Mouse (Mus musculus): ENCODE measurements around the gene Fam162a. TPM values are rescaled to one million over a fixed set of nuclear protein-coding genes. Genes with fewer than 3 reads are reported as not detected.
"Not testable (repeated sequence)": the region's sequence is repeated elsewhere in the genome, so short reads cannot be mapped to it uniquely, and the experiment has no call there.

The Fam162a gene
- polyA plus RNA-seq, 1 experiment from 2014 or later: 351 TPM

DNA sequence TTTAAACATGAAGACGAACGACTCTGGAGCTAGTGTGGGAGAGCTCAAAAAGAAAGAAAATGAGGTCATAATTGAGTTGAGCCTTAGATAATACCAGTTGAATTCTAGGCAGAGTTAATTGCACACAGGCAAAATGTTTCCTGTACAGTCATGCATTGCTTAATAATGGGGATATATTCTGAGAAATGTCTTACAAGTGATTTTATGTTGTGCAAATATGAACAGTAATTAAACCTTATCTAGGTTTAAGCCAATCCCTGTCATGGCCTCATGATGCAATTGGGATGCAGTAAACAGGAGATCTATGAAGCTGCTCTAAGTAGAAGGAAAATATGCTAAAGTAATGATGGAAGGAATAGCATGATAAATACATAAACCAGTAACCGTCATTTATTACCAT, 3.4 kb upstream of the Fam162a start:
- 93% methylated on average over 3 of the region's 3 CpGs for WGBS
- DNase-seq (ENCODE audit: low spot score): no peak
- Histone ChIP-seq H3K36me3 (replicated peaks) (peaks cover 8% of the 10 kb centered on the region), H3K4me3 (no peak overlapping the region), H3K4me1 (peaks cover 10% of the 10 kb centered on the region), H3K27ac (replicated peaks) (no peak overlapping the region), H3K27me3 (replicated peaks; ENCODE audit: low read depth, poor library complexity, severe bottlenecking) (no peaks in the 10 kb centered on the region), H3K9me3 (no peaks in the 10 kb centered on the region)

DNA sequence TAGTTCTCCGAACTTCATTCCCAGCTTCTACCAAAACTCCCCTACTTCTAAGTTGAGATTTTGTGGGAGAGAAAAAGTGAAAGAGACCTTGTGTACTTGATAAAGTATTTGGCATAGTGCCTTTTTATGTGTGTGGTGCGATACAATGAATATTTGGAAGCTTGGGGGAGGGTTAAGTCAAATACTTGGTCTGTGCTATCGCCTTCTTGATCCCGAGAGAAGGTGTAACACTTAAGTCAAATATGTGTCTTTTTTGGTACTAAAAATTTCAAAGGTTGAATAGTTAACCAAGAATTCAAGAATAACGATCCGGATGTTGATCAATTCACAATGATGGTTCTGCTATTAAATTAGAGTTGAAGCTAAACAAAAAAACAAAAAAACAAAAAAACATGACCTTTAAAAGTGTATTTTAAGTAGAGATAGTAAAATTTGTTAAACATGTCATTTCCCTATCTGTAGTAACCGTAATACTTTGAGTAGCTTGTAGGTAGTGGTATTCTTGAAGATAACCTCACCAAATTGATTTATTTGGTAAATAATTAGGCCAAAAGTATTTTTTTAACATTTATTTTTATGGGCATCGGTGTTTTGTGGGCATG, 1.1 kb upstream of the Fam162a start:
- H3K4me3 ChIP-seq: peak overlapping the region; percentile 83
- H3K4me1 ChIP-seq: peaks cover 30% of the 10 kb centered on the region
- no peaks in the 10 kb centered on the region for H3K27me3 ChIP-seq (replicated peaks; ENCODE audit: low read depth, poor library complexity, severe bottlenecking)
- DNase-seq (ENCODE audit: low spot score): no peak
- WGBS: 33% methylated on average over 8 of the region's 8 CpGs
- peaks cover 18% of the 10 kb centered on the region for H3K36me3 ChIP-seq (replicated peaks)
- no peaks in the 10 kb centered on the region for H3K9me3 ChIP-seq
- H3K27ac ChIP-seq (replicated peaks): peak overlapping the region; percentile 98

DNA sequence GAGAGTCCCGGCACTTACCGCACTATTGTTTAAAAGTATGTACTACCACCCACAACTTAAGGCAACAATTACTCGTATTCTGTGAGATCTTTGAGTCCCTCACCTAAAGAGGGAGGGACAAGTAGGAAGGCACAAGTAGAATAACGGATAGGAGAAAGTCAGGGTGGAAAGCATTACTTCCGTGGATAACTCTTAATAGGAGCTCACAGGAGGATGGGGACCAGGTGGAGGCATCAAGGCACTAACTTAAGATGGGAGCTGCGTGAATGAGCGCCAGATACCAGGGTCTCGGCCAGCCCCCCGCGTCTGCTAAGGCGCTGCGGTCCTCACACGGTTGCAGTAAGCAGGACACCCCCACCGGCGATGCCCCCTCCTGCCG, 334 bp downstream of the Fam162a start:
- Histone ChIP-seq H3K4me1 (peaks cover 30% of the 10 kb centered on the region), H3K27ac (replicated peaks) (peak overlapping the region; percentile 98), H3K36me3 (replicated peaks) (peaks cover 27% of the 10 kb centered on the region), H3K9me3 (no peaks in the 10 kb centered on the region), H3K27me3 (replicated peaks; ENCODE audit: low read depth, poor library complexity, severe bottlenecking) (no peaks in the 10 kb centered on the region), H3K4me3 (peak overlapping the region; percentile 83)
- DNase-seq (ENCODE audit: low spot score): no peak
- under 1% methylated on average over 16 of the region's 16 CpGs for WGBS

DNA sequence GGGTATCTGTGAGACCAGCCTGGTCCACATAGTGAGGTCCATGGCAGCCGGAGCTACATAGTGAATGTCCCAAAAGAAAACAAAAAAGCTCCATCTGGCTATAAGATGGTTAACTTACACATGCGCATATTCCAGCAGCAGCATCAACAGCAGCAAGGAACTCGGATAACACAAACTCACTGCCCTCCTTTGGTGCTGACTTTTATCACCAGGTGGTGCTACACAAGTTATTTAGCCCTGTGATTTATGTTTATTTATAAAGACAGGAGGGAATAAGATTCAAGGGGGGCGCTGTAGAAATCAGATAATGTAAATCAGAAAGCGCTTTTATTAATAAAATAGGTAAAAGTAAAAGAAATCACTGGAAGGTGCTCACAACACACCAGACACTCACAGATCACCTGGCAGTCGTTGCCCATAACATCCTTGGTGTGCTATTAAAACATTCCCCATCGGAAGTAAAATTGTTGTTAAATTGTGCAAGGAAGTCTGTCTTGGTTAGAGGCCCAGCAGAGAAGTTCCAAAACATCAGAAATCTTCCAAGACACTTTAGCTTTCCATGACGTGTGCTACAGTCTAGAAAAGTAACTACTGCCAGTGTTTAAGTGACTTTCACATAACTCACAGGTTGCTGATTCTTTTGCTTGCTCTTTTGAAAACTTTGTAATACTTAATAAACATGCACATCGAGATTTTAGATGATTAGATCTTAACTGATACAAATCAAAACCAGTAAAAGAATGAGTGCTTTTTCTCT, 1.4 kb downstream of the Fam162a start:
- WGBS: 50% methylated on average over 9 of the region's 9 CpGs
- Histone ChIP-seq H3K9me3 (no peaks in the 10 kb centered on the region), H3K4me1 (peaks cover 30% of the 10 kb centered on the region), H3K27me3 (replicated peaks; ENCODE audit: low read depth, poor library complexity, severe bottlenecking) (no peaks in the 10 kb centered on the region), H3K36me3 (replicated peaks) (peaks cover 32% of the 10 kb centered on the region), H3K4me3 (peak overlapping the region; percentile 83), H3K27ac (replicated peaks) (peak overlapping the region; percentile 98; the same call in 1 of the 2 replicates)
- no peak for DNase-seq (ENCODE audit: low spot score)

DNA sequence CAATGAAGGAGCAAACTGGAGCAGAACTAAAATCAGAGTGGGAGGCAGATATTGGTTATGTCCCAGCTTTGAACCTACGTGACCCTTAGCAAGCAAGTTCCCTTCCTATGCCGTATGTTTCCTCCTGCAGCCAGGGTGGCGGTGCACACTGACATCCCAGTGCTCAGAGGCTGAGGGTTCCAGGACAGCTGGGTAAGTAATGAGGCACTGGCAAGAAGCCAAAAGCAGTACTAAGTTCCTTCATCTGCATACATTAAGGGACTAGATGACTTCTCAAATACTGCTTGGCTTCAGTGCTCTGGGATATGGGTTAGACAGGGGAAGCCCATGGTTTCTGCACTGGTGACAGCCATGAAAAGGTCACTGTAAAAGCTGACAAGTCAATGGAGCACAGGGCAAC, 3.0 kb downstream of the Fam162a start:
- peaks cover 31% of the 10 kb centered on the region for H3K36me3 ChIP-seq (replicated peaks)
- DNase-seq (ENCODE audit: low spot score): no peak
- no peaks in the 10 kb centered on the region for H3K27me3 ChIP-seq (replicated peaks; ENCODE audit: low read depth, poor library complexity, severe bottlenecking)
- H3K27ac ChIP-seq (replicated peaks): no peak overlapping the region
- no peaks in the 10 kb centered on the region for H3K9me3 ChIP-seq
- 74% methylated on average over 3 of the region's 3 CpGs for WGBS
- H3K4me3 ChIP-seq: no peak overlapping the region
- peaks cover 30% of the 10 kb centered on the region for H3K4me1 ChIP-seq

DNA sequence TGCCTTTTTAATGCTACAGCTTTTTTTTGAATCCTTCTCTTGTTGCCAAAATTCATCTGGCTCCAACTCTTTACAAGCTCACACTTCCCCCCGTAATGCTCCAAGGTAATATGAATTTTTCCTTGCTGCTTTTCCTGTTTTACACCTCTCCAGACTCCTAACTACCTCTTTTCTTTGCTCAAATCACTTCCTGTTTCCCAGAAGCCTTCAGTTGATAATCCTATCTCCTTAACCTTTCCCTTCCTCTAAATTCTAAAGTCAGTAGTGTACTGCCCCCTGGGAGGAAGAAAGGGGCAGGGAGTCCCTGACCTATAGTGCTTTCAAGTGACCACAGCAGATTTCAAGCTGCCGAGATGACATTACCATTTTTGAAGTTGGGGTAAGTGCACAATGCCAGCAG, 3.7 kb downstream of the Fam162a start:
- H3K4me3 ChIP-seq: no peak overlapping the region
- H3K27ac ChIP-seq (replicated peaks): no peak overlapping the region
- DNase-seq (ENCODE audit: low spot score): no peak
- peaks cover 34% of the 10 kb centered on the region for H3K36me3 ChIP-seq (replicated peaks)
- 59% methylated on average over 2 of the region's 2 CpGs for WGBS
- H3K27me3 ChIP-seq (replicated peaks; ENCODE audit: low read depth, poor library complexity, severe bottlenecking): no peaks in the 10 kb centered on the region
- H3K9me3 ChIP-seq: no peaks in the 10 kb centered on the region
- peaks cover 27% of the 10 kb centered on the region for H3K4me1 ChIP-seq

DNA sequence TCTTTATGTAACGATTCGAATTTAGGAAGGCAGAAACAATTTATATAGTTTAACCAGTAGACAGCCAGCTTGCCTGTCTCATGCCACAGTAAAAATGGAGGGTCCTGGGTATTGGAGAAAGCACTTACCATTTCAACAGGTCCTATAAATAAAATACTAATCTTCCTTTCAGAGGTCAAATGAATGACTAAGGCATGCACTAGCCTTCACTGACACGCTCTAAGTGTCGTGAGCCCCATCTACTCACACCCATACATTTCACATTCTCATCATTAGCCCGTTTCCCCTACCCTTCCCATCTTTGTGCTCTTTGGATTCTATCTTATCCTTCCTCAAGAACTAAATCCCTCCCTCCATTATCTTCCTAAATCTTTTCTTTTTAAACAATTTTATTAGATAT, 6.5 kb downstream of the Fam162a start:
- H3K36me3 ChIP-seq (replicated peaks): peaks cover 44% of the 10 kb centered on the region
- no peak for DNase-seq (ENCODE audit: low spot score)
- H3K4me1 ChIP-seq: peaks cover 22% of the 10 kb centered on the region
- H3K9me3 ChIP-seq: no peaks in the 10 kb centered on the region
- no peaks in the 10 kb centered on the region for H3K27me3 ChIP-seq (replicated peaks; ENCODE audit: low read depth, poor library complexity, severe bottlenecking)
- WGBS: 88% methylated on average over 5 of the region's 5 CpGs
- no peak overlapping the region for H3K27ac ChIP-seq (replicated peaks)
- H3K4me3 ChIP-seq: no peak overlapping the region

DNA sequence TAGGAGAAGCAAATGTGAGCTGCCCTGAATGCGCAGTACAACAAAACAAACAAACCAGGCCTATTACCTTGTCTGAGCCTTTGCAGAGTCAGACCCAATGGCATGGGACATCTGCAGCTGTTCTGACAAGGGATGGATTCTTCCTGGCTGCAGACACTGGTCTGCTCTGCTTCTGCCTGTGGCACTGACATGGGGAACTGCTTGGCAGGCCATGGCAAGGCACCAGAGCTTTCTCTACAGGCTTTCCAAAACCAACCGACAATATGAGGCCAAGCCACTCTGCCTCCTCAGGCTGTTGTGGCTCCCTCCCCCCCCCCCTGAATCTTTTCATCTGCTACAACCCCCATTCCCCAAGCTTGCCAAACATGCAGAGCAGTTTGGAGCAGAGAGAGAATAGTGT, 8.1 kb downstream of the Fam162a start:
- H3K4me1 ChIP-seq: peaks cover 11% of the 10 kb centered on the region
- H3K9me3 ChIP-seq: no peaks in the 10 kb centered on the region
- no peak overlapping the region for H3K27ac ChIP-seq (replicated peaks)
- peaks cover 37% of the 10 kb centered on the region for H3K36me3 ChIP-seq (replicated peaks)
- WGBS: 69% methylated on average over 2 of the region's 2 CpGs
- H3K27me3 ChIP-seq (replicated peaks; ENCODE audit: low read depth, poor library complexity, severe bottlenecking): no peaks in the 10 kb centered on the region
- no peak overlapping the region for H3K4me3 ChIP-seq
- DNase-seq (ENCODE audit: low spot score): no peak

DNA sequence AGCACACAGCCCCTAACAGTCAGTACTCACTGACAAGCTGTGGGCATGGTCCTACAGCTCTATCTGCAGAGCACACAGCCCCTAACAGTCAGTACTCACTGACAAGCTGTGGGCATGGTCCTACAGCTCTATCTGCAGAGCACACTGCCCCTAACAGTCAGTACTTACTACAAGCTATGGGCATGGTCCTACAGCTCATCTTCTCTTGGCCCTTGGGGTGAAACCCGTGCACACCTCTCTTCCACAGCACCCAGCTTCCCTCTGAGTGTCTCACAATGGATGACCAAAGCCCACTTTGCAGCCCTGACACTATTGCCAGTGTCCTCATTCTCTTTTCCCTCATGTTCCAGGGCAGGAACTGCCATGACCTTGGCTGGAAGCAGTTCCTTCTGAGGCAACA, 8.9 kb downstream of the Fam162a start:
- H3K4me1 ChIP-seq; DNase-seq (ENCODE audit: low spot score); H3K27ac ChIP-seq (replicated peaks); H3K9me3 ChIP-seq; H3K27me3 ChIP-seq (replicated peaks; ENCODE audit: low read depth, poor library complexity, severe bottlenecking); H3K4me3 ChIP-seq: not testable (repeated sequence)
- H3K36me3 ChIP-seq (replicated peaks): peaks cover 30% of the 10 kb centered on the region
- 86% methylated on average over 1 of the region's 1 CpGs for WGBS

DNA sequence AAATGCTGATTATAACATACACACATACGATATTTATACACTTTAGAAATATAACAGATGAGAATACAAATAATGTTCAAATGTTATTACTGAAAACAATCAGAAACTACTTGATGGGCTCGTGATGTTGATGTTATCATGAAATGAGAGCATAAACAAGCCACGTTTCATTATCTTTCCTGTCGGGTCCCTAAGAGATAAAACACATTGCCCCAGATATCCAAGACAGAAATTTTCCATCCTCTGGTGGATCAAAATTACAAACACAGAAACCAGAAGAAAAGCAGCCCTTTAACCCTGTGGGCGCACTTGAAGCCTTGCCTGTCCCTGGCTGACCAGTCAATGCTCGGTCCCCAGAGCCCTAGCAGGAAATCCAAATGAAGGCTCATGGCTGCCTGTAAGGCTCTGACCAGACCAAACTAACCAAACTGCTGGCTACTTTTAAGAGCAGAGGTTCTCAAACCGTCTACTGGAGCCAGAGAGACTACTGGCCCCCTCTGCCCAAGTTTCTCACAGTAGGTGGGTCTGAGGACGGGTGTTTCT, 13.4 kb downstream of the Fam162a start:
- no peaks in the 10 kb centered on the region for H3K27me3 ChIP-seq (replicated peaks; ENCODE audit: low read depth, poor library complexity, severe bottlenecking)
- WGBS: 86% methylated on average over 8 of the region's 8 CpGs
- no peak for DNase-seq (ENCODE audit: low spot score)
- no peaks in the 10 kb centered on the region for H3K9me3 ChIP-seq
- no peak overlapping the region for H3K4me3 ChIP-seq
- H3K4me1 ChIP-seq: peaks cover 7% of the 10 kb centered on the region
- H3K36me3 ChIP-seq (replicated peaks): peaks cover 45% of the 10 kb centered on the region
- H3K27ac ChIP-seq (replicated peaks): no peak overlapping the region

DNA sequence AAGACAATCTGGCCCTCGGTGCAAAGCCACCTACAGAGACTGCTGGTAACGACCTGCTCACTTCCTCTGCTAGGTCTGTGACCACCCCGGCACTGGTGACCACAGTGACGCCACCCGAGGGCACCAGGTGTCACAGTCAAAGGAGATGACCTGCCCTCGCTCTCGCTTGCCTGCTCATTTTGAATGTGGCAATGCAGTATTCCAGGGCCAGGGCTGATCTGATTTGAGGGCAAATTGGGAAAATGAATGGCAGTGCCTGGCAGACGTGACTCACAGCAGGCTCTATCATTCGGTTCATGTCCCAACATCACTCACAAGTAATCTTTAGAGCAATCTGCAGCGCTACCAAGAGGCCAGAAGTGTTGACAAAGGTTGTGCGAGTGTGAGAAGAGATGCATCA, 15.0 kb downstream of the Fam162a start:
- Histone ChIP-seq H3K4me3 (no peak overlapping the region), H3K36me3 (replicated peaks) (peaks cover 57% of the 10 kb centered on the region), H3K27ac (replicated peaks) (no peak overlapping the region), H3K9me3 (no peaks in the 10 kb centered on the region), H3K4me1 (peaks cover 7% of the 10 kb centered on the region), H3K27me3 (replicated peaks; ENCODE audit: low read depth, poor library complexity, severe bottlenecking) (no peaks in the 10 kb centered on the region)
- no peak for DNase-seq (ENCODE audit: low spot score)
- WGBS: 86% methylated on average over 11 of the region's 11 CpGs

DNA sequence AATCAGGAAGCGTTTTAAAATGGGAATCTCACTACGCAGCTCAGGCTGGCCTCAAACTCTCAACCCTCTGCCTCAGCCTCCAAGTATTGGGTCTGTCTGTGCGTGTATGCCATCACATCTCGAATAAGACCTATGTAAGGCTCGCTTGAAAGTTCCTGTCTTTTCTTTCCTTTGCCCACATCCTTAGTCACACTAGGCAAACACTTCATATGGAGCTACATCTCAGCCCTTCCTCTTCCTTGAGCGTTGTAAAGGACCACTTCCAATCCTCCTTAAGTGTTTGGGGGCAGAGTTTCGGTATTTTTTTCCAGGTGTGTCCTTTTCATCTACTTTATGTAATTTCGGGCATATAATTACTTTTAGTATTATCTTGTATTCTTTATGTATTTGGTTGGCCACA, 16.5 kb downstream of the Fam162a start:
- Histone ChIP-seq H3K27me3 (replicated peaks; ENCODE audit: low read depth, poor library complexity, severe bottlenecking) (no peaks in the 10 kb centered on the region), H3K9me3 (no peaks in the 10 kb centered on the region), H3K27ac (replicated peaks) (no peak overlapping the region), H3K4me3 (no peak overlapping the region), H3K4me1 (peaks cover 7% of the 10 kb centered on the region), H3K36me3 (replicated peaks) (peaks cover 66% of the 10 kb centered on the region)
- no peak for DNase-seq (ENCODE audit: low spot score)
- 94% methylated on average over 8 of the region's 8 CpGs for WGBS

All from embryonic facial prominence, embryonic 10.5 days (tissue).